Mouse (Mus musculus) Patski (cell line): ENCODE results near the gene Pcbp3. TPM values are rescaled to one million over a fixed set of nuclear protein-coding genes. Genes with fewer than 3 reads are reported as not detected.

Source experiments
- ATAC-seq: fragments of 100-300 bp; one replicate; pipeline ENCODE4 v1.8.0; 2021
- CTCF ChIA-PET: fragments of 350-600 bp; sonication (Branson Sonifier 250); formaldehyde crosslinking; loops from one replicate; lab custom pipeline; 2022; ENCODE audit warnings: inconsistent platforms; lab: Charles Lee
- POLR2A ChIA-PET: fragments of 350-600 bp; sonication (Branson Sonifier 250); formaldehyde crosslinking; loops from one replicate; lab custom pipeline; 2022; ENCODE audit warnings: antibody characterized with exemption, inconsistent platforms; lab: Charles Lee
- DNase-seq: peaks from one replicate; pipeline ENCODE4 v3.0.0-alpha.2; 2011; ENCODE audit warnings: low read depth, low spot score
- H3K27me3 ChIP-seq: fragments of 371-371 bp; one replicate; pipeline ENCODE4 v1.5.1; 2021
- CTCF ChIP-seq: fragments of 100-300 bp; IDR thresholded peaks from one replicate; pipeline ENCODE4 v1.5.1; 2021
- in situ Hi-C: fragments of 300-500 bp; cut with MboI; formaldehyde crosslinking; loops from 3 replicates; pipeline ENCODE4 v1.11.1; 2018; ENCODE audit warnings: low pct_unique_long_range_greater_than_20kb, mixed read lengths
- polyA plus RNA-seq: library from polyadenylated mRNA; unstranded; gene quantifications from one replicate; pipeline ENCODE4 v1.2.3, GENCODE M21; 2021

The Pcbp3 gene
- polyA plus RNA-seq, 1 experiment from 2014 or later = 31.4 TPM

- ATAC-seq (no peak), DNase-seq (no peak)
- H3K27me3 ChIP-seq = no peaks in the 10 kb centered on the region
- CTCF ChIA-PET = interaction anchor here (1.2 to 1.4 kb wide), 2 partner anchors 19 to 29 kb away, joined by 3 read pairs; no protein-coding TSS in a partner anchor
- POLR2A ChIA-PET = no interaction called here
- in situ Hi-C loops = no loop called here
- no peak for TF ChIP-seq CTCF
Measured at GRCm38 (mm10) chr10:76931794-76932193, 29.9 kb downstream of the Pcbp3 start.

GRCm38 (mm10) chr10:76931122-76931521 is 30.6 kb downstream of the Pcbp3 start:
- no peak for TF ChIP-seq CTCF
- ChIA-PET CTCF (interaction anchor here (1.4 to 1.6 kb wide), 2 partner anchors 14 to 30 kb away, joined by 3 to 5 read pairs; no protein-coding TSS in a partner anchor), POLR2A (no interaction called here)
- H3K27me3 ChIP-seq = no peaks in the 10 kb centered on the region
- ATAC-seq = peak; percentile 80
- in situ Hi-C loops = no loop called here
- peak; percentile 84 for DNase-seq

- in situ Hi-C loops = no loop called here
- ChIA-PET CTCF (interaction anchor here (1.7 kb wide), 1 partner anchor 10 kb away, joined by 3 read pairs; no protein-coding TSS in a partner anchor), POLR2A (no interaction called here)
Measured at GRCm38 (mm10) chr10:76924441-76924840, 37.2 kb downstream of the Pcbp3 start.

GRCm38 (mm10) chr10:76918086-76918485 is 43.6 kb downstream of the Pcbp3 start:
- in situ Hi-C loops = no loop called here
- DNase-seq = no peak
- CTCF ChIA-PET = interaction anchor here (2.0 to 2.3 kb wide), 2 partner anchors 9 to 13 kb away, joined by 5 to 9 read pairs; no protein-coding TSS in a partner anchor

More at GRCm38 (mm10) chr10:76924441-76924840, 37.2 kb downstream of the Pcbp3 start:
- DNase-seq (no peak), ATAC-seq (no peak)
- H3K27me3 ChIP-seq = no peaks in the 10 kb centered on the region
- TF ChIP-seq CTCF = no peak

GRCm38 (mm10) chr10:76906434-76906833 is 55.3 kb downstream of the Pcbp3 start:
- ATAC-seq (no peak), DNase-seq (no peak)
- in situ Hi-C loops = no loop called here
- H3K27me3 ChIP-seq = no peaks in the 10 kb centered on the region
- no peak for TF ChIP-seq CTCF
- CTCF ChIA-PET = no interaction called here
- POLR2A ChIA-PET = no interaction called here

More at GRCm38 (mm10) chr10:76918086-76918485, 43.6 kb downstream of the Pcbp3 start:
- ATAC-seq = no peak
- no peaks in the 10 kb centered on the region for H3K27me3 ChIP-seq
- no peak for TF ChIP-seq CTCF
- POLR2A ChIA-PET = no interaction called here

- ChIA-PET POLR2A (no interaction called here), CTCF (interaction anchor here (1.1 kb wide), 1 partner anchor 111 kb away, joined by 3 read pairs; no protein-coding TSS in a partner anchor)
- DNase-seq (no peak), ATAC-seq (no peak)
- in situ Hi-C loops = no loop called here
- TF ChIP-seq CTCF = no peak
- no peaks in the 10 kb centered on the region for H3K27me3 ChIP-seq
Measured at GRCm38 (mm10) chr10:76905935-76906341, 55.7 kb downstream of the Pcbp3 start.

GRCm38 (mm10) chr10:76903694-76904093 is 58.0 kb downstream of the Pcbp3 start:
- no peak for TF ChIP-seq CTCF
- H3K27me3 ChIP-seq = no peaks in the 10 kb centered on the region
- ATAC-seq (no peak), DNase-seq (no peak)
- ChIA-PET CTCF (no interaction called here), POLR2A (no interaction called here)
- in situ Hi-C loops = no loop called here

GRCm38 (mm10) chr10:76903099-76903498 is 58.6 kb downstream of the Pcbp3 start:
- no peaks in the 10 kb centered on the region for H3K27me3 ChIP-seq
- ChIA-PET POLR2A (interaction anchor here (0.8 kb wide), 1 partner anchor 17 kb away, joined by 3 read pairs; no protein-coding TSS in a partner anchor), CTCF (no interaction called here)
- TF ChIP-seq CTCF = no peak
- peak; percentile 71 for DNase-seq
- ATAC-seq = peak; percentile 80
- in situ Hi-C loops = no loop called here

- ChIA-PET POLR2A (interaction anchor here (0.8 kb wide), 1 partner anchor 16 kb away, joined by 3 read pairs; no protein-coding TSS in a partner anchor), CTCF (interaction anchor here (0.7 kb wide), 1 partner anchor 8 kb away, joined by 3 read pairs; no protein-coding TSS in a partner anchor)
- no peak for TF ChIP-seq CTCF
- H3K27me3 ChIP-seq = no peaks in the 10 kb centered on the region
- ATAC-seq = peak; percentile 74
- peak; percentile 57 for DNase-seq
- in situ Hi-C loops = no loop called here
Measured at GRCm38 (mm10) chr10:76902588-76902987, 59.1 kb downstream of the Pcbp3 start.

- no peaks in the 10 kb centered on the region for H3K27me3 ChIP-seq
- in situ Hi-C loops = no loop called here
- POLR2A ChIA-PET = no interaction called here
- TF ChIP-seq CTCF = no peak
- CTCF ChIA-PET = no interaction called here
- DNase-seq = no peak
- ATAC-seq = no peak
Measured at GRCm38 (mm10) chr10:76898428-76898827, 63.3 kb downstream of the Pcbp3 start.

- CTCF ChIA-PET = interaction anchor here (1.3 to 1.6 kb wide), 2 partner anchors 9 to 20 kb away, joined by 3 read pairs; no protein-coding TSS in a partner anchor
- ATAC-seq (no peak), DNase-seq (no peak)
- no peak for TF ChIP-seq CTCF
- no peaks in the 10 kb centered on the region for H3K27me3 ChIP-seq
- in situ Hi-C loops = no loop called here
- POLR2A ChIA-PET = no interaction called here
Measured at GRCm38 (mm10) chr10:76891456-76891855, 70.2 kb downstream of the Pcbp3 start.
